Mouse (Mus musculus): ENCODE measurements around the gene Mbd3.

Mbd3 gene

GRCm38 (mm10) chr10:80350292-80350691, 49.1 kb downstream of the Mbd3 start:
- ChIA-PET POLR2A (interaction anchor here in 3 of 4 experiments (0.6 to 2.0 kb wide), 33 partner anchors 9 to 366 kb away, joined by 3 to 13 read pairs (median 4); partner anchors contain the start of genes Rps15 (in 2 of the 3), Apc2 (in 1 of the 3), Atp8b3 (in 1 of the 3) and Cirbp (in 1 of the 3)), CTCF (interaction anchor here (0.6 to 2.9 kb wide), 87 partner anchors 8 to 548 kb away, joined by 3 to 49 read pairs (median 4); partner anchors contain the start of genes Pcsk4 (in 3 of the 4), Reep6 (in 3 of the 4), Apc2 (in 2 of the 4) and Kiss1r (in 1 of the 4))

GRCm38 (mm10) chr10:80348981-80349380, 50.4 kb downstream of the Mbd3 start:
- ChIA-PET CTCF (interaction anchor here (0.6 to 1.8 kb wide), 26 partner anchors 8 to 217 kb away, joined by 3 to 16 read pairs (median 4); partner anchors contain the start of genes Pcsk4 (in 2 of the 4), Apc2 (in 1 of the 4), Atp8b3 (in 1 of the 4) and Cirbp (in 1 of the 4)), POLR2A (interaction anchor here (0.6 to 1.6 kb wide), 10 partner anchors 9 to 181 kb away, joined by 3 to 6 read pairs (median 3); partner anchors contain the start of genes Rps15 (in 2 of the 4), Apc2 (in 1 of the 4), Dazap1 (in 1 of the 4) and Gamt (in 1 of the 4))

DNA sequence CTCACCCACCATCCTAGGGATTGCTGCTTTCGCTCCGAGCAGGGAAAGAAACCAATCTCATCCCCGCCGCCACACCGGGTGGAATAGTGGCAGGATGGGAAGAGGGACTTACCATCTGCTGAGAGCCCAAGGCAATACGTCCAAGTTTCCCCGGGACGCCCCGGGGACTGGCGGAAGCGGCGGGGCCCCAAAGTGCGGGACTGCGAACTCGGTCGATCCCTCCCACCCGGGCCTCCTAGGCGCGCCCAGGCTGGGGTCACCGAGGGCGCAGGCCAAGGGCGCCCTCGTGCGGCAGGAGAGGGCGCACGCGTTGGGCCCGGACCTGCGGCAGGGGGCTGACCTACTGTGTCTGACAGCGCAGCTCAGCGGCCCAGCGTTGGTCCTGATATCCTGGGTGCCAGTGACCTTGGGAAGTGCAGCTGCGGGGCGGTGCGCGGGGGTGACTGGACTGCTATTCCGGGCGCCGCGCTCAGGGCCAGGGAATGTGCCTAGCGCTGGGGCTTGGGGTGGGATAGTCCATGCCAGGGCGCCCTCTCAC, 51.0 kb downstream of the Mbd3 start, which contains the start of gene Adamtsl5:
Adamtsl5 (minus strand) TSS at position 169 of the 538 bp plus-strand sequence.
- ChIA-PET POLR2A (interaction anchor here (0.6 to 1.6 kb wide), 15 partner anchors 9 to 375 kb away, joined by 3 to 7 read pairs (median 3); partner anchors contain the start of genes Apc2 (in 2 of the 4), Rps15 (in 2 of the 4), Dazap1 (in 1 of the 4) and Gamt (in 1 of the 4)), CTCF (interaction anchor here (0.5 to 1.8 kb wide), 28 partner anchors 8 to 218 kb away, joined by 3 to 16 read pairs (median 4); partner anchors contain the start of genes Pcsk4 (in 2 of the 4), Apc2 (in 1 of the 4), Atp8b3 (in 1 of the 4) and Cirbp (in 1 of the 4))

DNA sequence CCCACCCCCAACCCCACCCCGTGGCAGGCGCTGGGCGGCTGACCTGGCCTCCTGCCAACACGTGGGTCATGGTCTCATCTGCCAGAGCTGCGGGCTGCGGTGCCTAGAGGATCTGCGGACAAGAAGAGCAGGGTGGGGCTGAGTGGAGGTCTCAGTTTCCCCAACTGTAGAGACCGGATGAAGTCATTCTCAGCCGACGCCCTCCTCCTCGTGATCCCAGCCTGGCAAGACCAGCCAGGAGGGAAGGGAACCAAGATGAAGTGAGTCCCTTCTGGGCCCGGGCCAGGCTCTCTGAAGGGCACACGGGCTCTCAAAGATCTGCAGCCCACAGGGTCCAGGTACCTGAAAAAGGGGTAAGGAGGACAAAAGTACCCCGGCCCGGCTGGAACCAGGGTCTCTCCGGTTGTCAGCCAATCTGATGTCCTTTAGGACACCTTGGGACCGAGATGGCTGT, 51.8 kb downstream of the Mbd3 start:
- ChIA-PET CTCF (interaction anchor here in 3 of 4 experiments (0.7 to 1.6 kb wide), 4 partner anchors 26 to 43 kb away, joined by 3 to 6 read pairs (median 5); no protein-coding TSS in a partner anchor), POLR2A (interaction anchor here in 2 of 4 experiments (1.2 kb wide), 2 partner anchors 50 to 179 kb away, joined by 3 to 4 read pairs; no protein-coding TSS in a partner anchor)

DNA sequence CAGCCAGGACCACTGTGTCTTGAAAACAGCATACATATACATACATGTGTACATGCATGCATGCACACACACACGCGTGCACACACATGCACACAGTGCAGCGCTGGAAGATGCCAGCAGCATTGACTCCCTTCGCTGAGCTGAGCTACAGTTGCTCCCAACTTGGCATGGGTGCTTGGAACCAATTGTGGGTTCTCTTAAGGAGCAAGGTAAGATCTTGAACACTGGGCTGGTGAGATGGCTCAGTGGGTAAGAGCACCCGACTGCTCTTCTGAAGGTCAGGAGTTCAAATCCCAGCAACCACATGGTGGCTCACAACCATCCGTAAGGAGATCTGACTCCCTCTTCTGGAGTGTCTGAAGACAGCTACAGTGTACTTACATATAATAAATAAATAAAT, 53.4 kb downstream of the Mbd3 start:
- ChIA-PET CTCF (interaction anchor here in 3 of 4 experiments (0.6 to 1.6 kb wide), 10 partner anchors 28 to 171 kb away, joined by 3 to 11 read pairs (median 4); partner anchors contain the start of gene Apc2 (in 1 of the 3)), POLR2A (interaction anchor here in 3 of 4 experiments (0.9 to 3.7 kb wide), 11 partner anchors 9 to 178 kb away, joined by 3 to 25 read pairs (median 5); partner anchors contain the start of genes Rps15 (in 2 of the 3), Apc2 (in 1 of the 3), Mum1 (in 1 of the 3) and Pcsk4 (in 1 of the 3))

DNA sequence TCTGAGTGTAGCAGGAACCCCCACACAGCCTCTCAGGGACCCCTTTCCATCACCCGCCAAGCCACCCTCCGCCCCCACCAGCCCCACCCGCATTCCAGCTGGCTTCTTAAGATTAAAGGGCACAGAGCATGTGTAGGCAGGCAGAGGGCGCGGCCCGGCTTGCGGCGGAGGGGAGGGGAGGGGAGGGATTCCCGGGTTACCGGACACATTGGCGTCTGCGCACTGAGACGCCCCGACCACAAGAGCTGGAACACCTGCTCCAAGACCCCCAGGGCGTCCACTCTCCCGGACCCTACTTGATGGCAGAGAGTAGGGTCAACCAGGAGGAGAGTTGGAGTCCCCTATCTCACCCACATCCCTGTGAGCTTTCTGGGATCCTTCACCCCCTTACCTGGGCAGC, 54.2 kb downstream of the Mbd3 start:
- ChIA-PET CTCF (interaction anchor here (0.5 to 1.4 kb wide), 12 partner anchors 26 to 559 kb away, joined by 3 to 14 read pairs (median 4); partner anchors contain the start of gene Rps15 (in 1 of the 4)), POLR2A (interaction anchor here in 3 of 4 experiments (0.6 to 3.7 kb wide), 17 partner anchors 8 to 177 kb away, joined by 3 to 25 read pairs (median 5); partner anchors contain the start of genes Pcsk4 (in 2 of the 3), Rps15 (in 2 of the 3), Apc2 (in 1 of the 3) and Plk5 (in 1 of the 3))

- CTCF ChIA-PET, result interaction anchor here in 3 of 4 experiments (0.6 to 5.3 kb wide), 8 partner anchors 30 to 332 kb away, joined by 3 to 27 read pairs (median 4); partner anchors contain the start of genes Apc2 (in 1 of the 3), Atp8b3 (in 1 of the 3) and Rps15 (in 1 of the 3)
Measured at GRCm38 (mm10) chr10:80344131-80344661, 55.2 kb downstream of the Mbd3 start.

GRCm38 (mm10) chr10:80343425-80343895, 55.9 kb downstream of the Mbd3 start:
- ChIA-PET CTCF (interaction anchor here (0.6 to 5.3 kb wide), 29 partner anchors 8 to 538 kb away, joined by 3 to 27 read pairs (median 4); partner anchors contain the start of genes Pcsk4 (in 2 of the 4), Reep6 (in 2 of the 4), Apc2 (in 1 of the 4) and Atp8b3 (in 1 of the 4)), POLR2A (interaction anchor here in 3 of 4 experiments (0.6 to 5.2 kb wide), 44 partner anchors 8 to 953 kb away, joined by 3 to 60 read pairs (median 4); partner anchors contain the start of genes Pcsk4 (in 2 of the 3), Plk5 (in 2 of the 3), Reep6 (in 2 of the 3) and Rps15 (in 2 of the 3))

More at GRCm38 (mm10) chr10:80344131-80344661, 55.2 kb downstream of the Mbd3 start:
- POLR2A ChIA-PET, result interaction anchor here (0.6 to 5.2 kb wide), 23 partner anchors 9 to 332 kb away, joined by 3 to 60 read pairs (median 6); partner anchors contain the start of genes Pcsk4 (in 2 of the 4), Plk5 (in 2 of the 4), Rps15 (in 2 of the 4) and 1600002K03Rik (in 1 of the 4)

DNA sequence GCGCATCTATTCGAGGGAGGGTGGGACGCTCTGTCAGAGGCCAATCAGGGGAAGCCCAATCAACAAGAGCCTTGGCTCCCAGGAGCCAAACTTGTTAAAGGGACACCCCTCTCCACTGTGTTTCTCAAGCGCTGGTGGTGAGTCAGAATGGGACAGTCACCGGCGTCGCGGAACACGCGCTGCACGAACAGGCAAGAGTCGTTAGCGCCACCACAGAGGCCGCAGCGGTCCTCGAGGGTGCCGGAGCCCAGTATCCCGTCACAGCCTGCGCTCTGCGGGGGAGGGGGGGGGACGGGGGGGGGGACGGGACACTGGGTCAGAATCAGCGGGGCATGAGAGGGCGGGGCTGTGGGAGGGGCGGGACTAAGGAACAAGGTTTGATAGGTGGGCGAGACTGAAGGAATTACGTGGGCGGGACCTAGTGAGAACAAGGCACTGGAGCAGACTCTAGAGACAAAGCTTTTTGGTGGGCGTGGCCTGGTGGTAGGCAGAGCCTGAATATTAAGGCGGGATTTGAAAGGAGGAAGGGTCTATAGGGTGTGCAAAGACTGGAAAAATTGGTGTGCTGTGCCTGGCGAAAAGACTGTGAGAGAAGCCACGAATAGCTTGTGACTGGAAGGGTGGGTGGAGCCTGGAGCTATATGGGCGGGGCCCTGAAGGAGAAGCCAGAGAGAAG, 56.5 kb downstream of the Mbd3 start:
- ChIA-PET CTCF (interaction anchor here (0.7 to 5.3 kb wide), 28 partner anchors 9 to 538 kb away, joined by 3 to 27 read pairs (median 4); partner anchors contain the start of genes Pcsk4 (in 2 of the 4), Reep6 (in 2 of the 4), Apc2 (in 1 of the 4) and Atp8b3 (in 1 of the 4)), POLR2A (interaction anchor here (0.6 to 5.2 kb wide), 49 partner anchors 7 to 953 kb away, joined by 3 to 60 read pairs (median 4); partner anchors contain the start of genes Rps15 (in 4 of the 4), Pcsk4 (in 2 of the 4), Plk5 (in 2 of the 4) and Reep6 (in 2 of the 4))

Data from embryonic stem cell, embryonic (primary cell).